Mouse (Mus musculus) CD4-positive, CD25-positive, alpha-beta regulatory T cell, adult 4 months (primary cell): Measurements from ENCODE around the gene Hrasls5. TPM values are rescaled to one million over a fixed set of nuclear protein-coding genes. Genes with fewer than 3 reads are reported as not detected.

Experiments
- ATAC-seq: one replicate; pipeline ENCODE4 v1.8.0; 2017
- polyA plus RNA-seq, 2 experiments: library from polyadenylated mRNA; unstranded; fragments of 100-300 nt; shearing (Covaris generic); gene quantifications; one replicate each; pipeline ENCODE4 v1.2.1; 2017

Gene Hrasls5
- not detected for polyA plus RNA-seq

GRCm38 (mm10) chr19:7611942-7612757, at the start of gene Hrasls5:
Gene Hrasls5 (plus strand): TSS chr19:7612541.
- ATAC-seq: no peak

- no peak for ATAC-seq
These were observed 49.7 kb upstream of the Hrasls5 start for GRCm38 (mm10) chr19:7562601-7563129.

- no peak for ATAC-seq
These were observed 48.7 kb upstream of the Hrasls5 start for GRCm38 (mm10) chr19:7563676-7564075.

- ATAC-seq: no peak
These were observed 47.9 kb upstream of the Hrasls5 start for GRCm38 (mm10) chr19:7564457-7564856.

GRCm38 (mm10) chr19:7566826-7567225, 45.5 kb upstream of the Hrasls5 start:
- ATAC-seq: no peak

GRCm38 (mm10) chr19:7568364-7568763, 44.0 kb upstream of the Hrasls5 start:
- no peak for ATAC-seq

GRCm38 (mm10) chr19:7569650-7570049, 42.7 kb upstream of the Hrasls5 start:
- peak; percentile 60 for ATAC-seq

GRCm38 (mm10) chr19:7576180-7576579, 36.2 kb upstream of the Hrasls5 start:
- ATAC-seq: no peak

- no peak for ATAC-seq
These were observed 34.6 kb upstream of the Hrasls5 start for GRCm38 (mm10) chr19:7577710-7578109.

- no peak for ATAC-seq
These were observed 31.3 kb upstream of the Hrasls5 start for GRCm38 (mm10) chr19:7581042-7581441.

- ATAC-seq: no peak
These were observed 29.2 kb upstream of the Hrasls5 start for GRCm38 (mm10) chr19:7583101-7583500.

- no peak for ATAC-seq
These were observed 28.7 kb upstream of the Hrasls5 start for GRCm38 (mm10) chr19:7583599-7583998.

GRCm38 (mm10) chr19:7585279-7585678, 27.1 kb upstream of the Hrasls5 start:
- ATAC-seq: no peak

GRCm38 (mm10) chr19:7585764-7586163, 26.6 kb upstream of the Hrasls5 start:
- ATAC-seq: no peak

GRCm38 (mm10) chr19:7590795-7591194, 21.5 kb upstream of the Hrasls5 start:
- no peak for ATAC-seq

- ATAC-seq: no peak
These were observed 20.3 kb upstream of the Hrasls5 start for GRCm38 (mm10) chr19:7592018-7592417.

- ATAC-seq: no peak
These were observed 16.8 kb upstream of the Hrasls5 start for GRCm38 (mm10) chr19:7595534-7595933.

- ATAC-seq: no peak
These were observed 13.9 kb upstream of the Hrasls5 start for GRCm38 (mm10) chr19:7598481-7598880.

- no peak for ATAC-seq
These were observed 10.8 kb upstream of the Hrasls5 start for GRCm38 (mm10) chr19:7601551-7601950.

GRCm38 (mm10) chr19:7604107-7604506, 8.2 kb upstream of the Hrasls5 start:
- ATAC-seq: no peak

- ATAC-seq: no peak
These were observed 7.3 kb upstream of the Hrasls5 start for GRCm38 (mm10) chr19:7605013-7605412.

GRCm38 (mm10) chr19:7605930-7606783, 6.2 kb upstream of the Hrasls5 start:
- no peak for ATAC-seq
